Mouse (Mus musculus): ENCODE data around the gene Wipi1. TPM values are rescaled to one million over a fixed set of nuclear protein-coding genes. Genes with fewer than 3 reads are reported as not detected.

Wipi1 gene
- total RNA-seq, 1 experiment, result 6.6 TPM

- DNase-seq (ENCODE audit: low read depth, low spot score), result no peak
- in situ Hi-C loops (cut with MboI; ENCODE audit: low sequenced_read_pairs in 2 of 2, unreplicated experiment in 2 of 2), result no loop called here
- Histone ChIP-seq H3K4me1 (ENCODE audit: control insufficient read depth in 2 of 2, insufficient read depth in 2 of 2, low read length in 2 of 2, poor library complexity in 1 of 2) (peaks cover 0 to 2% of the 10 kb centered on the region in 2 experiments; a peak in 1 of 4 replicates), H3K4me3 (ENCODE audit: insufficient read depth in 1 of 2, low read depth in 1 of 2, low read length in 2 of 2, poor library complexity in 1 of 2, severe bottlenecking in 1 of 2) (no peak overlapping the region), H3K27ac (ENCODE audit: insufficient read depth, low read depth, low read length, poor library complexity, severe bottlenecking) (no peak overlapping the region), H3K9ac (ENCODE audit: insufficient read depth, low read depth, low read length, poor library complexity, severe bottlenecking) (no peak overlapping the region), H3K36me3 (ENCODE audit: control insufficient read depth, insufficient read depth, low read length, poor library complexity, severe bottlenecking) (no peaks in the 10 kb centered on the region), H3K9me3 (ENCODE audit: control insufficient read depth, insufficient read depth, low read depth, low read length) (no peaks in the 10 kb centered on the region)
- TF ChIP-seq ZC3H11A (IDR thresholded peaks at IDR 0.05; ENCODE audit: borderline replicate concordance, low read depth, low read length) (no peak), MAFK (IDR thresholded peaks at IDR 0.05; ENCODE audit: insufficient read depth, low read depth, low read length) (no peak), CHD2 (IDR thresholded peaks at IDR 0.05; ENCODE audit: low read depth, low read length) (no peak), HCFC1 (IDR thresholded peaks at IDR 0.05; ENCODE audit: borderline replicate concordance, insufficient read depth, low read length) (no peak), ZNF384 (IDR thresholded peaks at IDR 0.05; ENCODE audit: low read depth, low read length) (no peak)
Measured at GRCm38 (mm10) chr11:109557419-109557818, 54.3 kb downstream of the Wipi1 start.

- no peak overlapping the region for H3K27ac ChIP-seq (ENCODE audit: insufficient read depth, low read depth, low read length, poor library complexity, severe bottlenecking)
- H3K4me1 ChIP-seq (ENCODE audit: control insufficient read depth in 2 of 2, insufficient read depth in 2 of 2, low read length in 2 of 2, poor library complexity in 1 of 2), result peaks cover 0 to 5% of the 10 kb centered on the region in 2 experiments; a peak in 1 of 4 replicates
- TF ChIP-seq CHD2 (IDR thresholded peaks at IDR 0.05; ENCODE audit: low read depth, low read length) (no peak), HCFC1 (IDR thresholded peaks at IDR 0.05; ENCODE audit: borderline replicate concordance, insufficient read depth, low read length) (no peak), ZC3H11A (IDR thresholded peaks at IDR 0.05; ENCODE audit: borderline replicate concordance, low read depth, low read length) (no peak), ZNF384 (IDR thresholded peaks at IDR 0.05; ENCODE audit: low read depth, low read length) (no peak), MAFK (IDR thresholded peaks at IDR 0.05; ENCODE audit: insufficient read depth, low read depth, low read length) (no peak)
- no peak for DNase-seq (ENCODE audit: low read depth, low spot score)
- H3K4me3 ChIP-seq (ENCODE audit: insufficient read depth in 1 of 2, low read depth in 1 of 2, low read length in 2 of 2, poor library complexity in 1 of 2, severe bottlenecking in 1 of 2), result no peak overlapping the region
- in situ Hi-C loops (cut with MboI; ENCODE audit: low sequenced_read_pairs in 2 of 2, unreplicated experiment in 2 of 2), result no loop called here
- H3K36me3 ChIP-seq (ENCODE audit: control insufficient read depth, insufficient read depth, low read length, poor library complexity, severe bottlenecking), result no peaks in the 10 kb centered on the region
- no peak overlapping the region for H3K9ac ChIP-seq (ENCODE audit: insufficient read depth, low read depth, low read length, poor library complexity, severe bottlenecking)
- no peaks in the 10 kb centered on the region for H3K9me3 ChIP-seq (ENCODE audit: control insufficient read depth, insufficient read depth, low read depth, low read length)
Measured at GRCm38 (mm10) chr11:109556130-109556529, 55.6 kb downstream of the Wipi1 start.

- TF ChIP-seq ZNF384 (IDR thresholded peaks at IDR 0.05; ENCODE audit: low read depth, low read length) (no peak), HCFC1 (IDR thresholded peaks at IDR 0.05; ENCODE audit: borderline replicate concordance, insufficient read depth, low read length) (no peak), MAFK (IDR thresholded peaks at IDR 0.05; ENCODE audit: insufficient read depth, low read depth, low read length) (no peak), CHD2 (IDR thresholded peaks at IDR 0.05; ENCODE audit: low read depth, low read length) (no peak), ZC3H11A (IDR thresholded peaks at IDR 0.05; ENCODE audit: borderline replicate concordance, low read depth, low read length) (no peak)
- H3K27ac ChIP-seq (ENCODE audit: insufficient read depth, low read depth, low read length, poor library complexity, severe bottlenecking), result no peak overlapping the region
Measured at GRCm38 (mm10) chr11:109554443-109554842, 57.3 kb downstream of the Wipi1 start.

GRCm38 (mm10) chr11:109553921-109554320 lies 57.8 kb downstream of the Wipi1 start:
- H3K4me1 ChIP-seq (ENCODE audit: control insufficient read depth in 2 of 2, insufficient read depth in 2 of 2, low read length in 2 of 2, poor library complexity in 1 of 2), result peaks cover 0 to 5% of the 10 kb centered on the region in 2 experiments; a peak in 1 of 4 replicates
- DNase-seq (ENCODE audit: low read depth, low spot score), result no peak
- no peak overlapping the region for H3K4me3 ChIP-seq (ENCODE audit: insufficient read depth in 1 of 2, low read depth in 1 of 2, low read length in 2 of 2, poor library complexity in 1 of 2, severe bottlenecking in 1 of 2)
- no peaks in the 10 kb centered on the region for H3K9me3 ChIP-seq (ENCODE audit: control insufficient read depth, insufficient read depth, low read depth, low read length)
- no peak overlapping the region for H3K9ac ChIP-seq (ENCODE audit: insufficient read depth, low read depth, low read length, poor library complexity, severe bottlenecking)
- no peaks in the 10 kb centered on the region for H3K36me3 ChIP-seq (ENCODE audit: control insufficient read depth, insufficient read depth, low read length, poor library complexity, severe bottlenecking)
- TF ChIP-seq ZNF384 (IDR thresholded peaks at IDR 0.05; ENCODE audit: low read depth, low read length) (no peak), HCFC1 (IDR thresholded peaks at IDR 0.05; ENCODE audit: borderline replicate concordance, insufficient read depth, low read length) (no peak), MAFK (IDR thresholded peaks at IDR 0.05; ENCODE audit: insufficient read depth, low read depth, low read length) (no peak), ZC3H11A (IDR thresholded peaks at IDR 0.05; ENCODE audit: borderline replicate concordance, low read depth, low read length) (no peak), CHD2 (IDR thresholded peaks at IDR 0.05; ENCODE audit: low read depth, low read length) (no peak)
- in situ Hi-C loops (cut with MboI; ENCODE audit: low sequenced_read_pairs in 2 of 2, unreplicated experiment in 2 of 2), result no loop called here
- no peak overlapping the region for H3K27ac ChIP-seq (ENCODE audit: insufficient read depth, low read depth, low read length, poor library complexity, severe bottlenecking)

More at GRCm38 (mm10) chr11:109554443-109554842, 57.3 kb downstream of the Wipi1 start:
- no peak for DNase-seq (ENCODE audit: low read depth, low spot score)
- in situ Hi-C loops (cut with MboI; ENCODE audit: low sequenced_read_pairs in 2 of 2, unreplicated experiment in 2 of 2), result no loop called here
- H3K9ac ChIP-seq (ENCODE audit: insufficient read depth, low read depth, low read length, poor library complexity, severe bottlenecking), result no peak overlapping the region
- H3K36me3 ChIP-seq (ENCODE audit: control insufficient read depth, insufficient read depth, low read length, poor library complexity, severe bottlenecking), result no peaks in the 10 kb centered on the region
- peaks cover 0 to 5% of the 10 kb centered on the region in 2 experiments; a peak in 1 of 4 replicates for H3K4me1 ChIP-seq (ENCODE audit: control insufficient read depth in 2 of 2, insufficient read depth in 2 of 2, low read length in 2 of 2, poor library complexity in 1 of 2)
- no peak overlapping the region for H3K4me3 ChIP-seq (ENCODE audit: insufficient read depth in 1 of 2, low read depth in 1 of 2, low read length in 2 of 2, poor library complexity in 1 of 2, severe bottlenecking in 1 of 2)
- no peaks in the 10 kb centered on the region for H3K9me3 ChIP-seq (ENCODE audit: control insufficient read depth, insufficient read depth, low read depth, low read length)
